Mouse (Mus musculus) heart, adult 10 weeks (tissue): ENCODE results near the gene Phf11a. TPM values are rescaled to one million over a fixed set of nuclear protein-coding genes. Genes with fewer than 3 reads are reported as not detected.

Experiments used
- polyA plus RNA-seq: library from polyadenylated mRNA; stranded (reverse); fragments of 350-450 nt; fragmentation: Illumina TruSeq; extraction: RNeasy Lipid Tissue Mini Kit (QIAGEN cat#74804); gene quantifications from one replicate; pipeline ENCODE4 v1.2.3, GENCODE M21; 2014; ENCODE audit warnings: low read depth, low replicate concordance

Gene Phf11a
- polyA plus RNA-seq: not detected

GRCm38 (mm10) chr14:59297391-59297790 lies at the start of gene Phf11a:
Gene Phf11a (minus strand): TSS chr14:59297522.

GRCm38 (mm10) chr14:59341189-59341588 lies 43.9 kb upstream of the Phf11a start, which contains the start of gene Phf11b:
Gene Phf11b (minus strand): TSS chr14:59341351.

GRCm38 (mm10) chr14:59260056-59260455 lies 37.3 kb downstream of the Phf11a start, which contains the start of gene Gm6904:
Gene Gm6904 (minus strand): TSS chr14:59260216.

Other genes with a start within 250 kb of the Phf11a start
- not detected for gene 1700129C05Rik, start 154.6 kb downstream of the Phf11a start, polyA plus RNA-seq
- gene Gm5142, start 118.8 kb downstream of the Phf11a start, polyA plus RNA-seq: not detected
- 10.1 TPM for gene Rcbtb1, start 96.3 kb downstream of the Phf11a start, polyA plus RNA-seq
- gene Gm6904, start 37.3 kb downstream of the Phf11a start, polyA plus RNA-seq: not detected
- gene Phf11b, start 43.8 kb upstream of the Phf11a start, polyA plus RNA-seq: 1.2 TPM
- 12.8 TPM for gene Phf11d, start 67.9 kb upstream of the Phf11a start, polyA plus RNA-seq
- 0.37 TPM for gene Phf11c, start 97.9 kb upstream of the Phf11a start, polyA plus RNA-seq
- gene Setdb2, start 143.4 kb upstream of the Phf11a start, polyA plus RNA-seq: 4.5 TPM
- 19.5 TPM for gene Cab39l, start 143.4 kb upstream of the Phf11a start, polyA plus RNA-seq